Mouse (Mus musculus) bone marrow macrophage, adult 2 months (primary cell): Measurements from ENCODE around the gene Prr15l.

Source experiments
- CTCF ChIP-seq: IDR thresholded peaks from 2 replicates; pipeline ENCODE4 v1.5.1; 2012; ENCODE audit warnings: low read depth, mild to moderate bottlenecking, low read length, moderate library complexity
- POLR2A ChIP-seq: IDR thresholded peaks from 2 replicates; pipeline ENCODE4 v1.6.1; 2012; ENCODE audit warnings: mild to moderate bottlenecking, low read depth, low read length, borderline replicate concordance

DNA sequence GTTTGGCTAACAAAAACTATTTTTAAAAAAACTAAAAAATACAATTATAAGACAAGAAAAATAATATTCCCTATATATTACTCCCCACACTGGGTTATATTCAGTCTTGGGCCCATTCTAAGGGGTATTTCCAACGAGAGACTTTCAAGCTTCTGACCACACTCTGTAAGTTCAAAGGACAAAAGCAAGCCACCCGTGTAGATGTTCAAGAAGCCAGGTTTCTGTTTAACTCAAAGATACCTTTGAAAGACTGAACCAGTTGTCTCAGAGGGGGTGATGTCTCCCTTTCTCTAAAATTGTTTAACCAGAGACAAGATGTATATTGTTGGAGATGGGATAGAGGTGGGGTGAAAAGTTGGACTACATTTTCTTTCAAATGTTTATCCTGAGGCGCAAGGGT lies 38.3 kb downstream of the Prr15l start:
- TF ChIP-seq CTCF, result no peak
- TF ChIP-seq POLR2A, result no peak
